Mouse (Mus musculus) adrenal gland, adult 18-20 months (tissue): ENCODE results near the gene Chchd6. TPM values are rescaled to one million over a fixed set of nuclear protein-coding genes. Genes with fewer than 3 reads are reported as not detected.

Experiments used
- DNase-seq, 2 experiments: peaks; one replicate each; pipeline ENCODE4 v3.0.0; 2021 to 2022; ENCODE audit warnings: low spot score in 2 of 2
- total RNA-seq, 2 experiments: library from RNA; stranded (reverse); gene quantifications; 1 replicate in 1 of 2; 2 replicates in 1 of 2; pipeline ENCODE4 v1.2.3; 2021

Chchd6 gene
- total RNA-seq, 2 experiments from 2014 or later = 30.3 to 51.6 TPM

DNA sequence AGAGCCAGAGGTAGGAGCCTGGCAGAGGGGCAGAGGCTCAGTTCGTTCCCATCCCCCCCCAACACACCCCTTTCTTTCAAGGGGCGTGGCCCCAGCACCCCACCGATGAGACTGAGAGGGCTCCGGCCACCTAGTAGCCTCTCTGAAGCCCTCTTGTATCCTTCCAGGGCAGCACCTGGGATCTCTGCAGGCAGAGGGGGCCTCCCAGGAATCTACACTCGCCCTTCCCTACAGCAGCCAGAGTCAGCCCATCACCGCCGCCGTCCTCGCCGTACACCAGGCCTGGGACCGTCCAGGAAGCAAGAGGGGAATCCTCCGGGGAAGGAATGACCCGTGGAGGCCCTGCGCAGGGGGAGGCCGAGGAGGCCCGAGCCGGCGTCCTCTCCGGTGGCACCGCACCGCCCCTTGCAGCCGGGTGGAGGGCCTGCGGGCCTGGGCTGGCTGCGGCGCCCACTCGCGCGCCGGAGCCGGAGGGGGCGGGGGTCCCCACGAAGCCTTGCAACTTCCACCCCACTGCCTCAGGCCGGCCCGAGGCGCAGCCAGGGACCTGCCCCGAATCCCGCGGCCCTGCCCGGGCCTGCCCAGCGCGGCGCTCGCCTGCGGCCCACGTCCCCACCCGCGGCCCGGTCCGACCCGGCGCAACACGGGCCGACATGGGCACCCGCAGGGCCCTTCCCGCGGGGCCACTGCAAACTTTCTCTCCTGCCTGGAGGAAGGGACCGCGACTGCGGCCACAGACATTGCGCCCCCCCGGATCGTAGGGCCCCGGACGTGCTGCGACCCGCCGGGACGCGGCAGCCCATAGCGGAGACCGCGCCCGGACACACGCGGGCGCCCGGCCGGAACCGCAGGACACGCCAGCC, 233.8 kb downstream of the Chchd6 start:
- peak; percentile 59 to 62 for DNase-seq

DNA sequence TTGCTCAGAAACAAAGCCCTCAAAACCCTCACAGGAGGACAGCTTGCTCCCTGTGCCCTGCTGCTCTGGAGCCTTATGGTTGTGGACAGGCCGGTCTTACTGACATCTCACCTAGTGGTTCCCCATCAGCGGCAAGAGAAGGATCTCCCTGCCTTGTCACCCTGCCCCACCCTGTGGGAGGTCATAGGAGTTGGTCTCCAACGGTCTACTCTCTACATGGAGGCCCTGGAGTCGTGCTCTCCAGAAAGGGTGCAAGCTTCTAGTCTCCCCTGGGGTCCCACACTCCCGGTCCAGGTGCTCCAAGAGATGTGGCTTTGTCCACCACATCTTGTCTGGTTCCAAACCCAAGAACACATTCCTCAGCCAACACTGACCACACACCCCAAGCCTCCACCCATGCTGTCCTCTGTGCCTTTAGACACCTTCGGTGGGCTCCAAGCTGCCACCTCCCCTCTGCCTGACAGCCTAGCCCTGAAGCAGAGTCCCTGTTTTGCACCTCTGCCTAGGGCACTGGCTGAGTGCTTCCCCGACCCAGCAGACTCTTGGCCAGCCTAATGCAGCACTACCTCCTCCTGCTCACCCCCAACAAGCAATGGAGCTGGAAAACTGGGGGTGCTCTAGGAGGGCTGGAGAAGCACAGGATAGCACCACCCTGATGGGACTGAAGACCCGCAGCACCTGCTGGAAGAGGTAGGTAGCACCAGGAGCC, 234.6 kb downstream of the Chchd6 start:
- DNase-seq = no peak

DNA sequence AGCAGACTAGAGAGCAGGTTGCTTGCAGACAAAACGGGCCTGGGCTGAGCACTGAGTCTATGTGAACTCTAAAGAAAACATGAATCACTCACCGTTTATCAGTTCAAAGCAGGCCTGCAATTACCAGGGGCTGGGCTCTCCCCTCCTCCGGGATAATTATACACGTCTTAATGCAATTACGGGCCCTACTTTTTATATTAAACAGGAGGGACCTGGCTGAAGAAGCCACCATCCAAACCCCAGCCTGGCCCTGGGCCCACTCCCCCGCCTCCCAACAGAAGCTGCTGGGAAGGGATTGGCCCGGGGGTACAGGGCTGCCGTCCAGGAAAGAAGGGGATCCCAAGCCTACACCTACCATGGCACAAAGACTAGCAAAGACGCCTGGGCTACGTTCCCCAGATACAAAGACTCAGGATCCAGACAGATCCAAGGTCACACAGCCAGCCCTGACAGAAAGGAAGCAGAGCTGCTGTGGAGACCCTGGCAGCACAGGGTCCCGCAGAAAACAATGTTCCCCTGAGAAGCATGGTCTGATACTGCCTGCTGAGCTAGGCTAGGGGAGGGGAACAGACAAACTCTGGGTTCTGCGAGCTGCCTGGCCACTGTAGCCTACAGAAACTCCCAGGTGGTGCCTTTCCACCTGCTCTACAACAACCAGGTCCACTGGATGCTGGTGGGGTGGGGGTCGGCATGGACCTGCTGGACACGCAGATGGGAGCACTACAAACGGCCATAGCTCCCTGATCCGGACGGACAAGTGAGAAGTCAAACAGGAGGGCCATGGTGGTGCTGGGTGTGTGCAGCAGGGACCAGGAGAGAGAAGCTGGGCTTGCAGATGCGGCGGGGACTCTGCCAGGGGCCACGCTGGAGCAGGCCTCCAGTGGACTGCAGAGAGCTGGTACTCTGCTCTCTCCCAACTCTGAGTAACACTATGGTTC, 235.4 kb downstream of the Chchd6 start:
- DNase-seq = no peak

DNA sequence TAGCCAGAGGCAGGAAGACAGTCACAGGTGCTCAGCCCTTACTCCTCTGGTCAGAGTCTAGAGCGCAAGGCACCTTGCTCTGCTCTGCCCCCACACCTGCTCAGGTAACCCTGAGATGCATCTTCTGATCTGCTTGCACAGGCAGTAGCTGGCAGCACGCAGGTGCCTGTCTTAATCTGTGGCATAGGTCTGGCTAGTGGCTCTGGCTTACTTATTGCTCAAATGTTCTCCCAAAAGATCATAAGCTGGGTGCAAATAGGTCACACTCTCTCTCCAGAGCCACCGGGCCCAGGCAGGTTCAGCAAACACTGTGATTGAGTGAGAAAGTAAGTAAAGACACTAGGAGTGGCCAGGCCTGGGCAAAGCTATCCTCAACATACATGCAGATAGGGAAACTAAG, 236.3 kb downstream of the Chchd6 start:
- DNase-seq = no peak

DNA sequence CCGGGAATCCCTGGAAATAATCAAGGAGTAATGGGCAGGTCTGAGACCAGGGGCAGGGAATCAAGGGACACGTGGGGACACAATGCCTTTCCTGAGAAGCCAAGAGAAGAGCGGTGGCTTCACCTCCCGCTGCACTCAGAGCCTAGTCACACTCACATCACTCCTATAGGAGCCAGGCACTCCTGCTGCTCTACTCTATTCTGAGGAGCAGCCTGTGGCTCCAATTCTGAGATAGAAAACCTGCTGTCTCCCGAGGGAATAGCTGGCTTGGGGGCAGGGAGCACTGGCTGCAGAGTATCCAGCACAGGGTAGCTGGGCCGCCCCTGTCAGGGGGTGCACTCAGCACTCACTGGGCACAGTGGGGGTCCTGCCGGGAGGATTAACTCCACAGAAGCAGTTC, 239.8 kb downstream of the Chchd6 start:
- no peak for DNase-seq

DNA sequence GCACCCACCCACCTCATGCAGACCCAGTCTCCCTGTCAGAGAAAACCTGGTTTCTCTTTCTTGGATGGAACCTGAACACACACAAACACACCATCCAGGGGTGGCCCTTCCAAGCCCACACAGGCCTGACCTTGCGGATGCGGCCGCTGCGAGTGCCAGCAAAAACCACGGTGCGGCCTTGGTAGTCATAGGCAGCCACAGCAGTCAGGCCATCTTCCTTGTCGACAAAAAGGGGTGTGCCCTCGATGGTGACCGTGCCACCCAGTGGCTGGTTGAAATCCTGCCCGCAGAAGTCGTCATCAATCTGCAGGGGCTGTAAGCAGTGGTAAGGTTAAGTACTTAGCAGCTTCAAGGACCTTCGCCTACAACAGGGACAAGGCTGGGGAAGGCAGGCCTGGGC, 240.7 kb downstream of the Chchd6 start:
- DNase-seq = peak; percentile 61 to 80

DNA sequence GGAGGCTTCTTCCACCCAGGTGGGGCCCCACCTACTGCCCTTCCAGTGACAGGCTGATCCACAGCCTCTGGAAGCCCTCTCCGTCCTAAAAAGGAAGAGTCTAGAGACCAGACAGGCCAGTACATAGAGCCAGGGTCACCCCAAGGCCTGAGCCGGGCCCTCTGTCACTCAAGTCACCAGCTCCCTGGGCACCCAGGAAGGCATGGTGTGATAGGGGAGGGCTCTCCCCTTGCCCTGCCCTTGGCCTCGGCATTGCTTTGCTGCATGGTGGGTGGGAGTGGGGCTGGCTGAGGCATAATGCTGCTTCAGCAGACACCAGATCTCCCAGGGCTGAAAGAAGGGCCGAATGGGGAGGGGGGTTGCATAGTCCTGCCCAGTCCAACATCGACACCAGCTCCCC, 241.4 kb downstream of the Chchd6 start:
- no peak for DNase-seq

DNA sequence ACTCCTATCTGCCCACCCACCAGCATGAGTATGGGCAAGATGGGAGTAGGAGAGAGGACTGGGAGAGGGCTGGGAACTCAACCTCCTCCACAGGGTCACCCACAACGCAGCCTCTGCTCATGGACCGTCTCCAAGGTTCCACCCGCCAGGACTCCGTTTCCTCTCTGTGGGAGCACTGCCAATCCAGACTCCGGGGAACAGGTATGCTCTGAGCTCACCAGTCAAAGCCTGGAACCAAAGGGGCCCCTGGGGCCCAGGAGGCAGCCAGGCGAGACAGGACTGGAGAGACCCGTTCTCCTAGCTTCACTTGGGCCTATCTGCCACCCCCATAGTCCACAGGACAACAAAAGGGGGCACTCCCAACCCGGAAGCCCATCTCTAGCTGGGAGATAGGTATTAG, 242.4 kb downstream of the Chchd6 start:
- DNase-seq = no peak

DNA sequence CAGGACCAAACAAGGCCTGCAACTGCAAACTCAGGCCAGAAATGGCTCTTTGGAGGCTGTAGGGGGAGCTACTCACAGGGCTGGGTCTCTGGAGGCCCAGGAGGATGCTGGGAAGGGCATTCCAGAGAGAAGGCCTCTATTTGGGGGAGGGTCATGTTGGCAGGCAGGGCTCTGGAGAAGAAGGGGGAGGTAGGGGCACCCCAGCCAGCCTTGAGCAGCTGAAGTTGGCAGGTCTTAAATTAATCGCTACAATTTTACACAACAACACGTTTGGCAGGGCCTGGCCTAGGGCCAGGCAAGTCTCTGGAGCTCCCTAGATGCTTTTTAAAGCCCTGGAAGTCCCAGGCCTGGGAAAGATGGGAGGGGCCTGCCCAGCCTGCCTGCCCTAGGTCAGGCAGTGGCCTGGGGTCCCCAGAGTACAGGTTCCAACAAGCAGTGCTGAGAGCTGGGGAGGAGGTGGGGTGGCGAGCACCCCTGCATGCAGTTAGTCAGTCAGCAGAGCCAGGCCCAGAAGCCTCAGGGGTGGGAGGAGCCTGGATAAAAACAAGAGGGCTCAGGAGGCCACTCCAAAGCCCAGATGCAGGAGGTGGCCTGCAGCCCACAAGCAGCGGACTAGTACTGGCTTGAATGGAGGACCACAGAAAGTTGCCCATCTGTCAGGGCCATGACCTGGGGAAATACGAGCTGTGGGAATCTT, 243.9 kb downstream of the Chchd6 start:
- DNase-seq = no peak

DNA sequence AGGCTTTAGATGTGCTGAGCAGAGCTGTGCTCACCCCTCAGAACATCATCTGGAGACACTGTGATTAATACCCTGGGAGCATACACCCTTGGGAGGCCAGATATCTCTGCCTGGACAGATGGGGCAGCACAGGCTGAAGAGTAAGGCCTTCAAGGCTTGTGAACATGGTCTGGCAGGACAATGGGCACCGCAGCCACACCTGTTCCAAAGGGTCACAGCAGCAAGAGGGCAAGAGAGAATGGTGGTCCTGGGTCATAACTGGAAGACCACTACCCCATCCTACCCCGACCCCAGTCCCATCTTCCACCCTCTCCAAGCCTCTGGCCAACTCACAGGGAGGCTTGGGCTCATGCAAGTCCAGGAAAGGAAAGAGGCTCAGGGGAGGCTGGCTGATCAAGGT, 244.9 kb downstream of the Chchd6 start:
- no peak for DNase-seq

DNA sequence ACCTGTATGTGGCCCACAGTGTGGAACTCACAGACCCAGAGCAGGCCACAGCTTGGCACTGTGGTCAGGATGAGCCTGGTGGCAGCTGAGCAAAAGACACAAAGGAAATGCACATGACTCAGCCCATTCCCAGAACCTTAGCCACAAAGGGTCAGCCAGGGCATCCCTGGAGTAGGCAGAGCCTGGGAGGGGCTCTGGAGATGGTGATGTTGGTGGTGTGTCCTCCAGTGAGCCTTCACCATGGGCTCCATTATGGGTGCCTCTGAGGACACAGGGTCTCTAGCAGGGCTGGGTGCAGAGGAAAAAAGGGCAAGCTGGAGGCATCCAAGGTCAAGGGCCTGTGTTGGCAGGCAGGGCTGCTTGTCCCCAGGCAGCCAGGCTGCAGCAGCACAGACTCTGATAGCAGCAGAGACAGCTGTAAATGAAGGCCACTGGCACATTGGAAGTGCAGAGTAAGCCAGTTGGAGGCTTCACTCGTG, 245.4 kb downstream of the Chchd6 start:
- peak in 1 of 2 experiments; percentile 52 for DNase-seq

DNA sequence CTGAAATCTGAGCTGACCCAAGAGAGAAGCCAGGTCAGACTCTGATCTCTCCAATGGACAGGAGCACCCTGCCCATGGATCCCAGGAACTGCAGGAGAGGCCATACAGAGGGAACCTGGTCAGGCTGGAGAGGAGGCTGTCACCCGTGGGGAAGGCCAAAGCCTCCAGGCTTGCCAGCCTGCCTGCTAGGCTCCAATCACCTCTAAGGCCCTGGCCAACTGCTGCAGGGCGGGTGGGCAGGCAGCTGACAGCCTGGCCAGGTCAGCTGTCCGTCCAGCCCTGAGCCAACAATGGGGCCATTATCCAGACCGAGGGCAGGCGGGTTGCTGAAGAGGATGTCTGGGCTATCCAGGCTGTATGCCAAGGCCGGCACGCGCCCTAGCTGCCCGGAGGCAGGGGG, 247.1 kb downstream of the Chchd6 start:
- DNase-seq = no peak

DNA sequence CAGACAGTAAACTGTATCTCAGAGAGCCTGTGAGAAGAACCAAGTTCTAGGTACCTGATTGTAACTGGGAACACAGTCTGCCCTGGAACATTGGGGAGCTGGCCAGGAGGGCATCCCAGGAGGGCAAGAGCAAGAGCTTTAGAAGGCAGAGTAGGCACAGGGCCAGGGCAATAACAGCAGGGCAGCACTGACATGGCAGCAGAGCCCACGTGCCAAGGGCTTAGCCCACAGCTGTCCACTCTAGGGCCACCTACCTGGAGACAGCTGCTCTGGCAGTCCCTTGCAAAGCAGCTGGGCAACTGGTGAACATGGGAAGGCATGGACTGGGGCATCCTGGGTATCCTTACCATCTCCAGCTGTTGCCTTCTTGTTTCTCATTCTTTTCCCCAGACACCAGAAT, 247.7 kb downstream of the Chchd6 start:
- no peak for DNase-seq

DNA sequence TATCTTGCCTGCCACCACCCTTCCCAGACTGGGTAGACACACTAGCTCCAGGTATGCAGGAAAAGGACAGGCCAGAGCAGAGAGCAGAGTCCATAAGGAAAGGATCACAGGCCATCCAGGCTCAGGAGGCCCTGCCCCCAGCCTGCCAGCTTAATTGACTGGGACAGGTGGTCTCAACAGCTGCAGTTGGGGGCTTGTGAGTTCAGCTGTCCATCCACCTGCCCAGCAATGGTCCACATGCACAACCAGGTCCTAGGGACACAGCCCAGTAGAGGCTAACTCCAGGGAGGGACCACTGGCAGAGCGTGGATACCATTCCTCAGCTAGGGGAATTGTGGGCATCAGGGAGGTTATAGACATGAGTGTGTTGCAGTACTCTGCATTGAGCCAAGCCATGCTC, 249.6 kb downstream of the Chchd6 start:
- DNase-seq = no peak

DNA sequence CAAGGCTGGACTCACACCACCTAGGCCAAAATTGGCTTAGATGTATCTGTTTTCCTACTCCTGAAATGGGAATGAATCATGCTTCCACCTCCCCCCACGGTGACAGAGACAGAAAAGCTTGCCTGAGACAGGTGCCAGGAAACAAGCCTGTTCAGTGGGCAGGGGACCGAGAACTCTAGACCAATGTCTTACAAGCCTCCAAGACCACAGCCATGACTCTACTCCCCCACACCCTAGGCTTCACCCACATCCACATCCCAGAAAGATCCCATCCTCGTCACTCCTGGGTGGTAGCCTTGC, 250.0 kb downstream of the Chchd6 start:
- no peak for DNase-seq

DNA sequence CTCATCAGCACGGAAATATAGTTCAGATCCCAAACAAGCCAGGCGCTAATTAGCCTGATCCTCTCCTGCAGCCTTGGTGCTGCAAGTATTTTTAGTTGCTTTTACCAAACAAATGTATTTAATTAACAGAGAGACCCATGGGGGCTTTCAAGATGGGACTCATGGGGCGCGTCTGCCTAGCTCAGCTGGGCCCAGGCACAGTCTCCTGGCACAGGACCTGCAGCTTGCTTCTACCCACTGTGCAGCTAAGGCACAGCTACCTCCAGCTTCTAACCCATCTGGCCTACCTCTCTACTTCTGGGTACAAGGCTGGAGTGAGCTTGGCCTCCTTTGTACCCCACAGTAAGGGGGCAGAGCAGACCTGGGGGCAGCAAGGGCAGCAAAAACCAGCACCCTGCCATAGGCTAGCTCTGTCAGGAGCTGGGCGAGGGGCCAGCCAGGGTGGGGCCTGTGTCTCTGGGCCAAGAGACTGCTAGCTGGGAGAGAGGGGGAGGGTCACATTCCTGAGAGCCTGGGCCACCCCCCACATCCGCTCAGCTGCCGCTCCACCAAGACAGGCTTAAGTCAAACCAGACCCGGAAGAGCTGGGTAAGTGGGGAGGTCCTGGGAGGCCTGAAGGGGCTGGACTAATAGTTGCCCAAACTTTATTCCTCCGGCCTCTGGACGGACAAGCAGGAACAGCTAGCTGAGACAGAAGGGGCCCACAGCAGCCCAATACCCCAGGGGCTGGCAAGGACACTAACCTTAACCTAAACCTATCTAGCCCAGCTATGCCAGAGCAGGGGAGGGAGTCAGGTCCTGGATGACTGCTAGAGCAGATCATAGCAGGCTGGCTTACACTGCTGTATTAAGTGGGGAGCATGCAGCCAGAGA, 250.6 kb downstream of the Chchd6 start:
- peak in 1 of 2 experiments; percentile 65 for DNase-seq

DNA sequence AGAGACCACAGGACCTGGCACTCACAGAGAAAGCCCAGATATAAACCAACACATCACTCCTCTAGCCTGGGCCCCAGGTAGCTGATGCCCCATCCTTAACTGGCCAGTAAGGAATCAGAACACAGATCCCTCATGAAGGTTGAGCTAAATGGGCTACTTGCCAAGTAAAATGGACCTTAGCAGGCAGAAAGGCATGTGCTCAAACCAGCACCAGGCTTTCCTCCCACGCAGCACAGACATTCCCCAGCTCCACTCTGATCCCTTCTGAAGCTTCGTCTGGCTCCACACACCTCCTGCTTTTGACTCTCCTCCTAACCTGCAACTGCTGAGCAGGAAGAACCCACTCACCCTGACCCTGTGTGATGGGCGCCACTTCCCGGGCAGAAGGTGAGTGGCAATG, 253.5 kb downstream of the Chchd6 start:
- no peak for DNase-seq

DNA sequence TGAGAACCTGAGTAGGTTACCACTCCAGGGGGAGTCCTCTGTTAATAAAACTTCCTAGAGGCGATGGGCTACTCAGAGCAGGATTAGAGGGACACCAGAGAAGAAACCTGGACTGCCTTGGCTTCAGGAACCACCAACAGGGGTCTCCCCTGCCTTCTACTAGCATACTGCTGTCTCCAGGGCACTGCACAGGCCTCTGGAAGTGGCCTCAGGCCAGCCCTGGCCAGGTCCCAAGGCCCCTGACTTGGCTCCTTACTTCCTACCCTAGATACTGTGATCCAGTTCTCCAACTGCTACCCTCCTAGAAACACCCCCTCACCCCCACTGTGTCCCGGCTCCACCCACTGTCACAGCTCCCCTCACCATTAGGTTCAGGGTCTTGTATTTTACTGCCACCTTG, 256.0 kb downstream of the Chchd6 start:
- DNase-seq = peak; percentile 46 to 59

DNA sequence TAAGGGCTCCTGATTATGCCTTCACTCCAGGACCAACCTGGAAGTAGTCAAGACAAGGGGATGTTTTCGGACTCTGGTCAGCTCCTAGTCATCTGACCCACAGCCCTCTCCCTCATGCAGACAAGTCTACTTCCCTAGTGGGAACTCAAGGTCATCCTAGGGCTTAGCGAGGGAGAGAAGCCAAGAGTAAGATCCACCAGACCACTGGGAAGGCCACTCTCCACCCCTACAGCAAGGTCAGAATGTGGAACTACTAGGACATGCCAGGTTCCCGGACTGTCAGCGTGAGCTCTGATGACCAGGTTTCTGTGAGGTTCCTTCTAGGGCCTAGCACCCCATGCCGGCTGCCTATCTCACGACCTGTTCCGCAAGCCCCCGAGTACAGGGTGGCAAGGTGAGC, 256.7 kb downstream of the Chchd6 start:
- no peak for DNase-seq

DNA sequence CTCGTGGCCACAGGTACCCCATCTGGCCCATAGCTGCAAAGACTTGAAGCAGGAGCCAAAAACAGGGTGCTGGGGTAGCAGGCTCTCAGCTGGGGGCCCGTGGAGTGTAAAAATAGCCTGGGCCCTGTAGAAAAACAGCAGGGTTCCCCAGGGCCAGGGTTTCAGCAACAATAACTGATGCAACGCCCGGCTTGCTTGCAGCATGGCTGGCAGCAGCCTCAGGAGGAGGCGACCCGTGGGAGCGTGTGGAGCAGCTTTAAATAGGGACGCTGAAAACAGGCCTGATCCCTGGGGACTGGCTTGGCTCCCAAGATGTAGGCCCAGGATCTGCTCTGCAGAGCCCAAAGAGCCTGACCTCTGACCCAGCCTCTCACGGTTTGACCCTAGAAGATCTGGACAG, 257.9 kb downstream of the Chchd6 start:
- DNase-seq = no peak
